ENCODE assay signal across 32 mouse cellular contexts in genomic region chr5:77044362-77044761, GRCm38 (mm10). TPM values are rescaled to one million over a fixed set of nuclear protein-coding genes. Genes with fewer than 3 reads are reported as not detected.
DNase-seq lines count a peak whose midpoint lies in the region; ATAC-seq lines count a peak whose summit lies in the region.
"Had no signal": no experiment of that assay in that cellular context is flagged by ENCODE, and none has a peak within 500 bp of the region (broad histone marks: within the 10 kb centered on the region; RNA-seq: fewer than 3 reads in every experiment).

No protein-coding gene starts in this region.

- H3K36me3 ChIP-seq in heart, embryonic 11.5 days (ENCODE audit: control insufficient read depth, insufficient read depth, low read length): no peaks in the 10 kb centered on the region
- H3K36me3 ChIP-seq: embryonic facial prominence, embryonic 13.5 days; embryonic facial prominence, embryonic 15.5 days; forebrain, embryonic 10.5 days; forebrain, embryonic 12.5 days; G1E had no signal

- H3K4me1 ChIP-seq in heart, embryonic 11.5 days (ENCODE audit: control insufficient read depth, insufficient read depth, low read length): no peaks in the 10 kb centered on the region
- H3K4me1 ChIP-seq: embryonic facial prominence, embryonic 13.5 days; embryonic facial prominence, embryonic 15.5 days; forebrain, embryonic 10.5 days; forebrain, embryonic 12.5 days had no signal

- no peaks in the 10 kb centered on the region for H3K9me3 ChIP-seq in heart, embryonic 11.5 days (replicated peaks; ENCODE audit: control insufficient read depth, low read length)
- H3K9me3 ChIP-seq: embryonic facial prominence, embryonic 13.5 days; embryonic facial prominence, embryonic 15.5 days; forebrain, embryonic 10.5 days; forebrain, embryonic 12.5 days; G1E had no signal

- DNase-seq in heart, adult 11 months: peak; percentile 77
- no peak for DNase-seq in cerebellum, adult 9-11 months
- no peak for DNase-seq in layer of hippocampus, adult 9-10 months (ENCODE audit: low spot score)
- no peak for DNase-seq in yolk sac, embryonic 10.5 days (ENCODE audit: low spot score)
- DNase-seq: adrenal gland, adult 8-10 months; adrenal gland, postnatal 14 days; adrenal gland, postnatal 36 days; B cell, adult 2 months; cerebellum, adult 11-12 months; cerebellum, adult 2 months; cerebellum, adult 9-10 months; cerebellum, postnatal 14 days; cerebellum, postnatal 36 days; embryo, embryonic 11 days had no signal

- no peak overlapping the region for H3K4me2 ChIP-seq in heart, embryonic 11.5 days
- H3K4me2 ChIP-seq: embryonic facial prominence, embryonic 13.5 days; embryonic facial prominence, embryonic 15.5 days; forebrain, embryonic 12.5 days had no signal

- no peak overlapping the region for H3K9ac ChIP-seq in heart, embryonic 11.5 days (ENCODE audit: low read depth, low read length)
- H3K9ac ChIP-seq: embryonic facial prominence, embryonic 13.5 days; embryonic facial prominence, embryonic 15.5 days; forebrain, embryonic 12.5 days had no signal

- WGBS in heart, embryonic 11.5 days (ENCODE audit: insufficient replicate concordance): 65% methylated on average over 5 of the region's 5 CpGs

- H3K4me3 ChIP-seq in heart, embryonic 11.5 days (ENCODE audit: low read depth, low read length): no peak overlapping the region
- H3K4me3 ChIP-seq: embryonic facial prominence, embryonic 13.5 days; embryonic facial prominence, embryonic 15.5 days; erythroblast, embryonic 14.5 days; forebrain, embryonic 10.5 days; forebrain, embryonic 12.5 days had no signal

- ATAC-seq in heart, embryonic 11.5 days (replicated peaks; ENCODE audit: insufficient number of reproducible peaks, low FRiP score, low TSS enrichment): no peak
- ATAC-seq in common myeloid progenitor, adult 5-6 weeks (replicated peaks; ENCODE audit: low read depth, poor library complexity, severe bottlenecking): peak; percentile 32; the same call in 1 of the 2 replicates
- peak; percentile 42 to 72; a peak in 3 of 4 replicates for ATAC-seq in hematopoietic stem cell, adult 5-6 weeks (replicated peaks in 1 of 2; ENCODE audit: insufficient read depth in 1 of 2, low FRiP score in 2 of 2, low TSS enrichment in 1 of 2, low read depth in 1 of 2, poor library complexity in 2 of 2, severe bottlenecking in 2 of 2)
- ATAC-seq in megakaryocyte progenitor cell, adult 5-6 weeks (replicated peaks; ENCODE audit: poor library complexity): peak; percentile 69
- ATAC-seq: activated CD4-positive, CD25-positive, alpha-beta regulatory T cell, adult 4 months; CD4-positive, CD25-positive, alpha-beta regulatory T cell, adult 4 months; forebrain, embryonic 14.5 days; forebrain, embryonic 16.5 days; Patski had no signal

- H3K27me3 ChIP-seq in heart, embryonic 11.5 days (ENCODE audit: control insufficient read depth, insufficient read depth, low read length): no peaks in the 10 kb centered on the region
- H3K27me3 ChIP-seq: CH12.LX; embryonic facial prominence, embryonic 13.5 days; embryonic facial prominence, embryonic 15.5 days had no signal

- H3K27ac ChIP-seq in heart, embryonic 11.5 days (ENCODE audit: low read depth, low read length): no peak overlapping the region
- H3K27ac ChIP-seq: embryonic facial prominence, embryonic 13.5 days; embryonic facial prominence, embryonic 15.5 days; forebrain, embryonic 10.5 days; forebrain, embryonic 12.5 days had no signal

RNA-seq across cellular contexts. Expression of gene Thegl, which starts 28.5 kb away (rescaled TPM):
- polyA plus RNA-seq in heart, embryonic 11.5 days (2014; fragmentation: Nextera tagmentation; extraction: Ambion mirVana): 0.21 TPM in 1 of 2 replicates, not detected in the other
- total RNA-seq in common myeloid progenitor, adult 5-6 weeks (2017): 0.23 TPM in 1 of 2 replicates, not detected in the other
- not detected in 2 replicates for total RNA-seq in hematopoietic stem cell, adult 5-6 weeks (2017)
- not detected in 2 replicates for total RNA-seq in megakaryocyte progenitor cell, adult 5-6 weeks (2015)
- total RNA-seq in megakaryocyte progenitor cell, adult 5-6 weeks (2017): not detected in 2 replicates
- total RNA-seq: adrenal gland, adult 18-20 months; adrenal gland, postnatal 14 days; adrenal gland, postnatal 36 days; CH12.LX; G1E had no signal
- polyA plus RNA-seq: activated CD4-positive, CD25-positive, alpha-beta regulatory T cell, adult 4 months; CD4-positive, CD25-positive, alpha-beta regulatory T cell, adult 4 months; erythroblast, embryonic 14.5 days; Patski had no signal

RNA-seq across cellular contexts. Expression of gene Arl9, which starts 40.5 kb away (rescaled TPM):
- 0.46 TPM in 1 of 2 replicates, not detected in the other for polyA plus RNA-seq in heart, embryonic 11.5 days (2014; fragmentation: Nextera tagmentation; extraction: Ambion mirVana)
- total RNA-seq in common myeloid progenitor, adult 5-6 weeks (2017): not detected in 2 replicates
- total RNA-seq in hematopoietic stem cell, adult 5-6 weeks (2017): not detected in 2 replicates
- 1.3 and 1.9 TPM in 2 replicates for total RNA-seq in megakaryocyte progenitor cell, adult 5-6 weeks (2015)
- not detected in 2 replicates for total RNA-seq in megakaryocyte progenitor cell, adult 5-6 weeks (2017)
- total RNA-seq: adrenal gland, adult 18-20 months; adrenal gland, adult 8-10 months; adrenal gland, postnatal 14 days; adrenal gland, postnatal 36 days; G1E had no signal
- polyA plus RNA-seq: activated CD4-positive, CD25-positive, alpha-beta regulatory T cell, adult 4 months; CD4-positive, CD25-positive, alpha-beta regulatory T cell, adult 4 months; embryonic facial prominence, embryonic 11.5 days; embryonic facial prominence, embryonic 13.5 days; embryonic facial prominence, embryonic 15.5 days; erythroblast, embryonic 14.5 days; forebrain, embryonic 10.5 days; forebrain, embryonic 12.5 days; forebrain, embryonic 14.5 days; forebrain, embryonic 16.5 days; G1E had no signal
